Mouse (Mus musculus) G1E (cell line): ENCODE results near the gene Baz2b.

Experiments used
- CTCF ChIP-seq: IDR thresholded peaks from 2 replicates; pipeline ENCODE4 v1.5.1; 2012; ENCODE audit warnings: low read depth, low read length, inconsistent platforms, mixed read lengths
- GATA1 ChIP-seq: IDR thresholded peaks from 2 replicates; pipeline ENCODE4 v1.6.1; 2012; ENCODE audit warnings: borderline replicate concordance, low read length, inconsistent platforms, mixed read lengths
- GATA2 ChIP-seq: IDR thresholded peaks from 2 replicates; pipeline ENCODE4 v1.6.1; 2012; ENCODE audit warnings: low read depth, low read length, inconsistent platforms, borderline replicate concordance
- POLR2AphosphoS5 ChIP-seq: IDR thresholded peaks from 2 replicates; pipeline ENCODE4 v1.6.1; 2012; ENCODE audit warnings: low read depth, low read length, inconsistent platforms; ENCODE audit not compliant: insufficient replicate concordance
- TAL1 ChIP-seq: conservative IDR thresholded peaks from 2 replicates; pipeline ENCODE4 v1.6.1; 2012; ENCODE audit warnings: low read depth, low read length, inconsistent platforms, mixed read lengths

DNA sequence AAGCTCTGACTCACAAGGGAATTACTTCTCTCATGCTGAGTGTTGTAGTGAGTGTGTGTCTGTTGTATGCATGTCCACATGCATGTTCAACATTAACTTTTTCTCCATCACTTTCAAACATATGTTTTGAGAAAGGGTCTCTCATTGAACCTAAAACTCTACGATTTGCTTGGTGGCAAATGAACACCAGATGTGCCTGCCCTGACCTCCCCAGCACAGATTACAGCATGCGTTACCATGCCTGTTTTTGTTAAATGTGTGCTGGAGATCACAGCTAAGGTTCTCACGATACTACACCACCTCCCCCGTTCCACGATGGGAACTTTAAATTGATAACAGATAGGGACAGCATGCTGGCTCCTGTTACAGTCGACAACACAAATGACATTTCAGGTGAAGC is 222.1 kb downstream of the Baz2b start:
- TF ChIP-seq CTCF: no peak
- no peak for TF ChIP-seq TAL1
- TF ChIP-seq POLR2AphosphoS5: no peak
- no peak for TF ChIP-seq GATA2
- TF ChIP-seq GATA1: no peak
